Mouse (Mus musculus) ovary, postnatal 10 days (tissue): ENCODE results near the gene Dock1.

Source experiments
- DNase-seq: peaks from one replicate; pipeline ENCODE4 v3.0.0; 2022; ENCODE audit warnings: low spot score

Dock1 gene

GRCm38 (mm10) chr7:134840066-134840465 is 169.6 kb downstream of the Dock1 start:
- DNase-seq = no peak

DNA sequence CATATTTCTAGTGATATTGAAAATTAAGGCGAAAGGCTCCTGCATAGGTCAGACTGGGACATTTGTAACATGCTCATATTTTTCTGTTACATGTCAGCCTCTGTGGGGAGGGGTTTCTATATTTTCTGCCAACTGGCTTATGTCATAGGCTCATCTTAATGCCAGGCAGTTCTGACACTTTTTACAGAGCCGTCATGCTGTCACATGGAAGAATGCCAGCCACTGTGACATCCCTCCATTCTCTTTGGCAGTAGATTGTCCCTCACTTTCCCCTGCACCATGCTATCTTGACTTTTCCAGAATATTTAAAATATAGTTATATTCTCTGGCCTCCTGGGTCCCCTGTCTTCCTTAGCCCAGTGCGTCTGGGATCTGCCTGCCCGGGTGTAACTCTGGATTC is 172.3 kb downstream of the Dock1 start:
- DNase-seq = no peak

- DNase-seq = no peak
These were observed 191.5 kb downstream of the Dock1 start for GRCm38 (mm10) chr7:134862000-134862399.

- DNase-seq = peak; percentile 7
These were observed 193.7 kb downstream of the Dock1 start for GRCm38 (mm10) chr7:134864175-134864574.

GRCm38 (mm10) chr7:134872511-134872910 is 202.1 kb downstream of the Dock1 start:
- DNase-seq = no peak

- no peak for DNase-seq
These were observed 202.5 kb downstream of the Dock1 start for GRCm38 (mm10) chr7:134872981-134873380.

- DNase-seq = no peak
These were observed 208.5 kb downstream of the Dock1 start for GRCm38 (mm10) chr7:134878985-134879384.

- no peak for DNase-seq
These were observed 210.0 kb downstream of the Dock1 start for GRCm38 (mm10) chr7:134880431-134880830.

DNA sequence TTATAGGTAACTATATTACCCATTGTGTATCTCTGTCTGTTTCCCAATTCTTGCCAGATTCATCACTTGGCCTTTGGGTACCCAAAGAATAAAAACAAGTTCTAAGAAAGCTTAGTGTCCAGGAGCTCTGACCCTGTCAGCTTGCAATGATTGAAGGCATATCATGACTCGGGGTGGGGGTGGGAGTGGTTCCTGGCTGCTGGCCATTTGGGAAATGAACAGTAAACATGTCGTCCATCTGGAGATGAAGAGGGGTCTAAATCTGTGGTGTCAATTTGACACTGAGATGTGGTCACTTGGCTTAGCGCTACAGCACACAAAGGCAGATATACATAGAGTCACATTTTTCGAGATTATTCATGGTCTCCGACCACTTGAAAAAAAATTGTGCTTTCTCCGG is 213.1 kb downstream of the Dock1 start:
- DNase-seq = no peak

- DNase-seq = no peak
These were observed 222.0 kb downstream of the Dock1 start for GRCm38 (mm10) chr7:134892449-134892871.

GRCm38 (mm10) chr7:134892972-134893371 is 222.5 kb downstream of the Dock1 start:
- DNase-seq = no peak

GRCm38 (mm10) chr7:134894604-134895003 is 224.2 kb downstream of the Dock1 start:
- DNase-seq = no peak

DNA sequence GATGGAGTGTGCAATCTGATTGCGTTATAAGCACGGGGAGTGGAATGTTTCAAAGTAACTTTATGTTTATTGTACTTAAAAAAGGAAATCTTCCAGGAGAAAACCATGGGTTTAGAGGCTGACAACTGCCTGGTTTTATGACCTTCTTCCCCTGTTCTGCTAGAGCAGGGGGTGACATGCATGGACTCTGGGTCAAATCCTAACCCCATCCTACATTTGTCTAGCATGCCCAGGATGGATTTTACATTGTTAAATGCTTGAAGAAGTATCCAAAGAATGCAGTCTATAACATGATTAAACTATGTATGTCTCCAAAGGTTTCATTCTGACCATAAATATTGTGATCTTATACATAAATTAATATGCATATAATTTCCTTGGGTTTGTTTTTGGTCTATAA is 229.0 kb downstream of the Dock1 start:
- DNase-seq = no peak

GRCm38 (mm10) chr7:134901992-134902391 is 231.5 kb downstream of the Dock1 start:
- DNase-seq = no peak

- DNase-seq = no peak
These were observed 261.4 kb downstream of the Dock1 start for GRCm38 (mm10) chr7:134931886-134932285.

GRCm38 (mm10) chr7:134937471-134937926 is 267.0 kb downstream of the Dock1 start:
- no peak for DNase-seq

DNA sequence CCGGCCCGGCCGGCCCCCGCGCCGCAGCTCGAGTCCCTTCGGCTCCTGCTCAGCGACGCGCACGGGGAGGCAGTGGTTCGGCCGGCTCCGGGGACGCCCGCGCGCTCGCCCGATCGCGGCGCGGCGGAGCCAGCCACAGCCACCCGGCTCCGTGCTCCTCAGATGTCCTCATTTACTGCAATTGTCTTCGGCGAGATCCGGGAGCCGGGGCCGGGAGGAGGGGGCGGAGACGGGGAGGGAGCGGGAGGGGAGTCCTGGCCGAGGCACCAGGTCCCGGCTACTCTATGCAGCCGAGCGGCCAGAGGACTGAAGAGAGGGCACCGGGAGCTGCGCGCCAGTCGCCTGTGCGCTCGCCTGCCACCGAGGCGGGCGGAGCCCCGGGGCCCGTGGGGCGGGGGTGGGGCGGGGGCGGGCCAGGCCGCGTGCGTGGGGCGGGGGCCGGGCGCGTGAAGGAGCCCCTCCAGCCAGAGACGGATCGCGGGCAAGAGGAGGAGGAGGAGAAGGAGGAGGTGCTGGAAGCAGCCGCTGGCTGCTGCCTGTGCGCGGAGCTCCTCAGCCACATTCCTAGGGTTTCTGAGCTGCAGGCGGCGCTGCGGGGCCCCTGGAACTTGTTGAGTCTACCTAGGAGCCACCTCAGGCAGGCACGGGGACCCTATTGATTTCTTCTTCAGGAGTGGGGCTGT is 267.6 kb downstream of the Dock1 start, which contains the start of gene Fam196a:
Gene Fam196a (minus strand): TSS at position 504 of the 683 bp plus-strand sequence.
- DNase-seq = peak; percentile 15

- no peak for DNase-seq
These were observed 271.4 kb downstream of the Dock1 start for GRCm38 (mm10) chr7:134941891-134942290.

GRCm38 (mm10) chr7:134943063-134943462 is 272.6 kb downstream of the Dock1 start:
- no peak for DNase-seq

DNA sequence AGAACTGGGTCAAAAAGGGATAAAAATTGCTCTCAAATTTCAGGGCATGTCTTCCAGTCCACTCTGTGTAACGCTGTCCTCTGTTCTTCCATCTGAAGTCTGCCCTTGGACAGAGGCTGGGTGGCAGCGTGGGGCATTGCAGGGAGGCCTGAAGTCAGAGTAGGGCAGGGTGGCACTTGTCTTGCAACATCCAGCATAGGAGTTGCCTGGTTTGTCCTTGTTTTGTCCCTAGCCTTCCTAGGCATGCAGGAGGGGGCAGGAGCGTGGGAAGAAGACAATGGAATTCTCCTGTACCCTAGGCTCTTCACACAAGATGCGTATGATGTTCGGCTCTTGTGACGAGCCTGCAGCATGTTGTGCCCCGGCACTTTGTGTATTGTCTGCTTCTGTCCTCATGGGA is 273.2 kb downstream of the Dock1 start:
- DNase-seq = no peak

DNA sequence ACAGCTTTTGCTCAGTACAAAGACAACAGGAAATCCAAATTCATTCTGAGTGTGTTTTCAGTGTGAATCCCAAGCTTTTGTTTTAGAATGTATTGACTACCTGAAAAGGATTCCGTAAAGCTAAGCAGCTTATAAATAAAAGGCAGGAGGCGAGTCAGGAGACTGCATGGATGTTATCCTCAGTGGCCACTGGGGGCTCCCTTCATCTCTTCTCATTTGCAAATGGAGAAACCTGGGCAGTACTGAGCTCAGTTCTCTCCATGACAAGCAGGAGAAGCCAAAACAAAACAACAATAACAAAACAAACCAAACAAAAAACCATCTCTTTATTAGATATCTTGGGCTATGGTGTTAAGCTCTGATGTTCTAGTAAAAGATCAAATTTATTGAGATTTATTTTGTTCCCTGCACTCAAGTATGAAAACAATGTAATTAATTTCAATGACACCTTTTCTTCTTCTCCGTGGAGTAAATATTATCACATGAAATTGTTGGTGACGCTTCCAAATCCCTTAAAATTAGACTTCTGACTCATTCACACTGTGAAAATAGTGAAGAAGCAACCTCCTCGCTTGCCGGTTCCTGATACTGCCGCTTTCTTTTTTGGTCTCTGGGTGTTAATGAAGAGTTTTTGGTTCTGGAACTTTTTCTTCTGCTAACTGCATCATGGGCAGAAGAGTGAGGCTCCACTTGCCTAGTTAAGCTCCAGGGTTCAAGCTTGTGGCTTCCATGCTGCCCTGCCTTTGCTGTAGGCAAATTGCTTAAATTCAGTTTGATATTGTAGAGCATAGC is 275.7 kb downstream of the Dock1 start:
- DNase-seq = no peak

- DNase-seq = no peak
These were observed 288.6 kb downstream of the Dock1 start for GRCm38 (mm10) chr7:134959086-134959485.

DNA sequence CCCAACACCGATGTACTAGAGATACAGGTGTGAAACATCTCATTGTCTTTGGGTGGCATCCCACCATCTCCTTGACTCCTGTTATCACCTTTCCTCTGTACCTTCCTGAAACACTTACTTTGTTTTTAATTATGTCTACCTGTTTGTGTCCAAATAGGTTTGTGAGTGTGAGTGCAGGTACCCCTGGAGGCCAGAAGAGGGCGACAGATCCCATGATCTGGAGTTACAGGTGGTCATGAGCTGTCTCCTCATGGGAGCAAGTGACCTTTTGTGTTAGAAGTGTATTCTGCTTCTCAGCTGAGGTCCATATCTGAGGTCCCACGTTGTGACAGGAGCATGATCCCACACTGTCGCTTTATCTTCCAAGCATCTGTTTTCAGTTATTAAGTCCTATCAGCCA is 290.4 kb downstream of the Dock1 start:
- DNase-seq = no peak
